7 mouse cellular contexts compared by ENCODE assay signal in genomic region chr2:36230366-36230765, GRCm38 (mm10). TPM values are rescaled to one million over a fixed set of nuclear protein-coding genes. Genes with fewer than 3 reads are reported as not detected.
DNase-seq lines count a peak whose midpoint lies in the region; ATAC-seq and TF ChIP-seq lines count a peak whose summit lies in the region.

Gene Ptgs1, plus strand, starts transcription at chr2:36230426.

- H3K27ac ChIP-seq in lung, postnatal 0 days (ENCODE audit: low read length) = peak within 1 kb of the TSS; percentile 74

- WGBS in lung, postnatal 0 days = 0% methylated on average over 15 of the region's 18 CpGs

- DNase-seq in adipocyte (ENCODE audit: low spot score) = peak; percentile 55
- DNase-seq in layer of hippocampus, adult 8-10 months (ENCODE audit: low spot score in 2 of 2) = no peak
- peak; percentile 89 for DNase-seq in lung, postnatal 0 days (ENCODE audit: low spot score)
- DNase-seq in right cerebral cortex, postnatal 10 days (ENCODE audit: low spot score in 2 of 2) = peak; percentile 50 to 60

- peak; percentile 28; the same call in 1 of the 2 replicates for ATAC-seq in erythroid progenitor cell, adult 5-6 weeks (replicated peaks; ENCODE audit: low FRiP score, poor library complexity, severe bottlenecking)
- peak; percentile 90 to 93 for ATAC-seq in hematopoietic stem cell, adult 5-6 weeks (replicated peaks in 1 of 2; ENCODE audit: insufficient read depth in 1 of 2, low FRiP score in 2 of 2, low TSS enrichment in 1 of 2, low read depth in 1 of 2, poor library complexity in 2 of 2, severe bottlenecking in 2 of 2)
- ATAC-seq in lung, postnatal 0 days = peak; percentile 81

- peaks cover 69% of the 10 kb centered on the region for H3K27me3 ChIP-seq in E14TG2a.4 (ENCODE audit: insufficient read depth, low read length)
- no peaks in the 10 kb centered on the region for H3K27me3 ChIP-seq in lung, postnatal 0 days (replicated peaks; ENCODE audit: insufficient read depth, low read length)

- TF ChIP-seq EP300 in lung, postnatal 0 days (IDR thresholded peaks at IDR 0.05) = no peak

- H3K36me3 ChIP-seq in E14TG2a.4 (ENCODE audit: insufficient read depth, low read length) = no peaks in the 10 kb centered on the region
- no peaks in the 10 kb centered on the region for H3K36me3 ChIP-seq in lung, postnatal 0 days (ENCODE audit: insufficient read depth, low read length)

- no peak for TF ChIP-seq CTCF in E14TG2a.4 (conservative IDR thresholded peaks at IDR 0.05; ENCODE audit: low read length)
- peak; percentile 59 for TF ChIP-seq CTCF in lung, postnatal 0 days (IDR thresholded peaks at IDR 0.05)

- H3K9me3 ChIP-seq in E14TG2a.4 (ENCODE audit: low read length) = no peaks in the 10 kb centered on the region
- no peaks in the 10 kb centered on the region for H3K9me3 ChIP-seq in lung, postnatal 0 days (ENCODE audit: low read length)

- peak within 1 kb of the TSS; percentile 78 for H3K4me3 ChIP-seq in E14TG2a.4 (replicated peaks; ENCODE audit: low read length)
- peak within 1 kb of the TSS; percentile 55 for H3K4me3 ChIP-seq in lung, postnatal 0 days (ENCODE audit: low read depth, low read length)

- H3K4me2 ChIP-seq in lung, postnatal 0 days (replicated peaks; ENCODE audit: low read depth, low read length) = peak within 1 kb of the TSS; percentile 89

- peak within 1 kb of the TSS; percentile 55 for H3K9ac ChIP-seq in lung, postnatal 0 days (replicated peaks; ENCODE audit: low read depth)

- peaks cover 19% of the 10 kb centered on the region for H3K4me1 ChIP-seq in E14TG2a.4 (replicated peaks; ENCODE audit: low read depth, low read length)
- peaks cover 26% of the 10 kb centered on the region; the same call in 1 of the 2 replicates for H3K4me1 ChIP-seq in lung, postnatal 0 days (ENCODE audit: insufficient read depth, low read depth, low read length)

RNA-seq across cellular contexts. Expression of gene Ptgs1, which starts in this region (rescaled TPM):
- total RNA-seq in erythroid progenitor cell, adult 5-6 weeks (2015; ENCODE audit: low replicate concordance) = 17.7 and 18.4 TPM in 2 replicates
- total RNA-seq in erythroid progenitor cell, adult 5-6 weeks (2017; ENCODE audit: low replicate concordance) = 3.6 and 5.4 TPM in 2 replicates
- total RNA-seq in hematopoietic stem cell, adult 5-6 weeks (2017) = 28.5 and 46.1 TPM in 2 replicates
- 10 to 100 TPM; 15.0 to 33.0 (median 25.0) TPM for total RNA-seq in layer of hippocampus, adult 8-10 months (2022)
- 111 and 116 TPM in 2 replicates for polyA plus RNA-seq in lung, postnatal 0 days (2015; fragmentation: Nextera tagmentation; extraction: Ambion mirVana)

Comparison
In these comparisons a context has a peak if more than half of its experiments do, and no peak if none do; other contexts are left out.
1. DNase-seq: peak in adipocyte (single experiment), lung, postnatal 0 days (single experiment) and right cerebral cortex, postnatal 10 days (2 of 2); none in layer of hippocampus, adult 8-10 months (0 of 2).
2. ATAC-seq: peak in every context shown above with its lines; median percentile 92 in hematopoietic stem cell, adult 5-6 weeks; 81 in lung, postnatal 0 days; 28 in erythroid progenitor cell, adult 5-6 weeks.